Mouse (Mus musculus): ENCODE measurements around the gene Myh3. TPM values are rescaled to one million over a fixed set of nuclear protein-coding genes. Genes with fewer than 3 reads are reported as not detected.

Gene Myh3
- polyA plus RNA-seq, 2 experiments, result 0.06 TPM

DNA sequence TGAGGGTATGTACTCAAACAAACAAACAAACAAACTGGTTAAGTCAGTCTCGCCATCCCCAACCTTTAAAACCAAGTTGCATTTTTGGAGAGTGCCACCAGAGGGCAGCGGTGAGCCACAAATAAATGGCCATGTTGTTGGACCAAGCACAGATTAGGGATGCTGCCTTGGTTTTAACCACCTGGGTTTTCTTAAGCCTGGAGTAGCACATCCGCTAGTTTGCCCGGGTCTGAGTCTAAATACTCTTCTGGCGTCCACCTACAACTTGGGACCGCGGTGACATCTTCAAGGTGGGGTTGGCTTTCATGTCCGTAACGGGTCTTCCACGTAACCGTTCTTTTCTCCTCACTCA lies 34.7 kb downstream of the Myh3 start:
- H3K9ac ChIP-seq (replicated peaks), result no peak overlapping the region
- H3K4me2 ChIP-seq (ENCODE audit: low read depth), result no peak overlapping the region
- ATAC-seq (ENCODE audit: insufficient read depth), result no peak
- no peaks in the 10 kb centered on the region for H3K27me3 ChIP-seq (ENCODE audit: control insufficient read depth, insufficient read depth, low read length)
- H3K4me1 ChIP-seq (replicated peaks; ENCODE audit: control insufficient read depth in 2 of 2, insufficient read depth in 2 of 2, low read length in 1 of 2), result no peaks in the 10 kb centered on the region
- H3K9me3 ChIP-seq (ENCODE audit: control insufficient read depth, low read length), result no peaks in the 10 kb centered on the region
- H3K4me3 ChIP-seq (ENCODE audit: insufficient read depth in 1 of 2, low read depth in 2 of 2, low read length in 2 of 2), result no peak overlapping the region
- H3K27ac ChIP-seq, result no peak overlapping the region
- TF ChIP-seq EP300 (IDR thresholded peaks at IDR 0.05; ENCODE audit: low read depth), result no peak
- peak; percentile 84 for TF ChIP-seq CTCF (IDR thresholded peaks at IDR 0.05; ENCODE audit: low read depth)
- peak in 2 of 3 experiments; percentile 27 to 33 for DNase-seq (ENCODE audit: low read depth in 3 of 3, low spot score in 3 of 3)
- WGBS (ENCODE audit: insufficient replicate concordance), result 36% methylated on average over 11 of the region's 11 CpGs
- no peaks in the 10 kb centered on the region for H3K36me3 ChIP-seq (replicated peaks; ENCODE audit: control insufficient read depth, insufficient read depth, low read depth)

DNA sequence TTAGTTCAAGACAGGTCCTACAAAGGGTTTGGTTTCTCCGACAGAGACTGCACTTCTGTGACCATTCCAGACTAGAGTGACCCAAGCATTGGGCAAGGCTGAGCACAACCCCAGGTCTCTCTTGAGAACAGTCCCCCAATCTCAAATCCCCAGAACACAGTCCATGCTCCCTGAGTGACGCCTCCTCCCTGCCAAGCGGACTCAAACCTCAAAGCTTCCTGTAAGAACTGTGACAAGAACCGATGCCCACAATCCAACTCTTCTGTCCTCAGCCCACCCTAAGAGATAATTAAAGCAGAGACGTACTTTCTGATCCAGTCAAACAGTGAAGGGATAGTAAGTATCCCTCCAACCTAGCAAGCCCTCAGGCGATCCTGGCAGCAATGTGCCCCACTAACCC lies 35.3 kb downstream of the Myh3 start:
- Histone ChIP-seq H3K9me3 (ENCODE audit: control insufficient read depth, low read length) (no peaks in the 10 kb centered on the region), H3K4me2 (ENCODE audit: low read depth) (no peak overlapping the region), H3K27ac (no peak overlapping the region), H3K27me3 (ENCODE audit: control insufficient read depth, insufficient read depth, low read length) (no peaks in the 10 kb centered on the region), H3K4me1 (replicated peaks; ENCODE audit: control insufficient read depth in 2 of 2, insufficient read depth in 2 of 2, low read length in 1 of 2) (no peaks in the 10 kb centered on the region), H3K36me3 (replicated peaks; ENCODE audit: control insufficient read depth, insufficient read depth, low read depth) (no peaks in the 10 kb centered on the region), H3K9ac (replicated peaks) (no peak overlapping the region), H3K4me3 (ENCODE audit: insufficient read depth in 1 of 2, low read depth in 2 of 2, low read length in 2 of 2) (no peak overlapping the region)
- 62% methylated on average over 6 of the region's 6 CpGs for WGBS (ENCODE audit: insufficient replicate concordance)
- no peak for DNase-seq (ENCODE audit: low read depth in 3 of 3, low spot score in 3 of 3)
- no peak for ATAC-seq (ENCODE audit: insufficient read depth)
- no peak for TF ChIP-seq CTCF (IDR thresholded peaks at IDR 0.05; ENCODE audit: low read depth)
- TF ChIP-seq EP300 (IDR thresholded peaks at IDR 0.05; ENCODE audit: low read depth), result no peak

DNA sequence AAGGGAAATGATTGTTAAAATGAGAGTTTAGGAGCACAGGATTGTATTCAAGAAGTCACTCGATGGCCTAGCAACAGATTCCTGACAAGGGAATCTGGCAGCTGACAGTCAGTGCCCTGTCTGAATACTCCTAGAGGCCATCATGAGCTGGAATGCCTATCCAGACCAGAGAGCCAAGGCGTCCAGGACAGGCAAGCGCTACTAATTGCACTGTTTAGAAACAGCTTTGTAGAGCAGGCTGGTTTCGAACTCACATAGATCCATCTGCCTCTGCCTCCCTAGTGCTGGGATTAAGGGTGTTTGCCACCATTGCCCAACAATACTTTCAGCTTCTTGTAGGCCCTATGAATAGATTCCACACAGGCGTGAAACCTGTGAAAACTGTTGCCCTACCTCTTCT lies 36.2 kb downstream of the Myh3 start:
- ATAC-seq (ENCODE audit: insufficient read depth) (no peak), DNase-seq (ENCODE audit: low read depth in 3 of 3, low spot score in 3 of 3) (no peak)
- Histone ChIP-seq H3K27ac (no peak overlapping the region), H3K36me3 (replicated peaks; ENCODE audit: control insufficient read depth, insufficient read depth, low read depth) (no peaks in the 10 kb centered on the region), H3K4me1 (replicated peaks; ENCODE audit: control insufficient read depth in 2 of 2, insufficient read depth in 2 of 2, low read length in 1 of 2) (no peaks in the 10 kb centered on the region), H3K9me3 (ENCODE audit: control insufficient read depth, low read length) (no peaks in the 10 kb centered on the region), H3K9ac (replicated peaks) (no peak overlapping the region), H3K4me3 (ENCODE audit: insufficient read depth in 1 of 2, low read depth in 2 of 2, low read length in 2 of 2) (no peak overlapping the region), H3K27me3 (ENCODE audit: control insufficient read depth, insufficient read depth, low read length) (no peaks in the 10 kb centered on the region), H3K4me2 (ENCODE audit: low read depth) (no peak overlapping the region)
- WGBS (ENCODE audit: insufficient replicate concordance), result 77% methylated on average over 5 of the region's 5 CpGs
- TF ChIP-seq EP300 (IDR thresholded peaks at IDR 0.05; ENCODE audit: low read depth), result no peak
- no peak for TF ChIP-seq CTCF (IDR thresholded peaks at IDR 0.05; ENCODE audit: low read depth)

DNA sequence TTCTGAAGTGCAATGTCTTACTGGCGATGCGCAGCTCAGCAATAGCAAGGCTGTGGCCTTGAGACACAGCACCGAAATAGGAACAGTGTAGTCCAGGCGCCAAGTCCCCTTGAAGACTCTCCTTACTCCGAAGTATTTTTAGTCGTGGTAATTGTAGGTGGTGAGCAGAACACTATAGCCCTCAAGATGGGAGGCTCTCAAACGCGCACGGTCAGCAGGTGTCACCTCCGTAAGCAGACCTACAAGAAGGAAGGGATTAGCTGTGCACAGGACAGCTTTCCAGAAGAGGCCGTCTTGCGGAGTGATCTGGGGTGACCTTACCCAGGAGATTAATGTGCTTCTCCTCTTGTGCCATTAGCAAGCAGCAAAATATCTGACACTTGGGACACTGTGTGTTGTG lies 36.8 kb downstream of the Myh3 start:
- no peak overlapping the region for H3K27ac ChIP-seq
- no peak overlapping the region for H3K4me2 ChIP-seq (ENCODE audit: low read depth)
- DNase-seq (ENCODE audit: low read depth in 3 of 3, low spot score in 3 of 3) (no peak), ATAC-seq (ENCODE audit: insufficient read depth) (no peak)
- no peaks in the 10 kb centered on the region for H3K9me3 ChIP-seq (ENCODE audit: control insufficient read depth, low read length)
- no peaks in the 10 kb centered on the region for H3K27me3 ChIP-seq (ENCODE audit: control insufficient read depth, insufficient read depth, low read length)
- WGBS (ENCODE audit: insufficient replicate concordance), result 69% methylated on average over 12 of the region's 12 CpGs
- H3K36me3 ChIP-seq (replicated peaks; ENCODE audit: control insufficient read depth, insufficient read depth, low read depth), result no peaks in the 10 kb centered on the region
- H3K4me3 ChIP-seq (ENCODE audit: insufficient read depth in 1 of 2, low read depth in 2 of 2, low read length in 2 of 2), result no peak overlapping the region
- H3K4me1 ChIP-seq (replicated peaks; ENCODE audit: control insufficient read depth in 2 of 2, insufficient read depth in 2 of 2, low read length in 1 of 2), result no peaks in the 10 kb centered on the region
- TF ChIP-seq CTCF (IDR thresholded peaks at IDR 0.05; ENCODE audit: low read depth) (no peak), EP300 (IDR thresholded peaks at IDR 0.05; ENCODE audit: low read depth) (no peak)
- H3K9ac ChIP-seq (replicated peaks), result no peak overlapping the region

DNA sequence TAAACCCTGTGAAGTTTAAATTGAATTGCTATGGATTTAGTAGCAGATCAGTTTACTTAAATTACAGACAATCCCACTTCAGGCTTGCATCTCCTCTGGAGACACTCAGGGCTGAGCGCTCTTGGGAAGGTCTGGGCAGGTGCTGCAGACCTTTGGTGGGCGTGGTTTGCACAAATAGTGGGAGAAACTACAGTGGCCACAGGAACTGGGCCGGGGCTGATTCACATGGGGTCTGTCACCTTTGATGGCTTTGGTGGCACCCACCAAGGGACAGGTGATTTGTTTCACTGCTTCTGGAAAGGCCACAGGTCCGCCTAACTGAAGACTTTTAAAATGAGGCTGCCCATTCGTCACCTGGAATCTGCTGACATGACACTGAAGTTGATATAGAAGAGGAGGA lies 38.6 kb downstream of the Myh3 start:
- no peak for DNase-seq (ENCODE audit: low read depth in 3 of 3, low spot score in 3 of 3)
- no peaks in the 10 kb centered on the region for H3K36me3 ChIP-seq (replicated peaks; ENCODE audit: control insufficient read depth, insufficient read depth, low read depth)

More for the DNA sequence above, 38.6 kb downstream of the Myh3 start:
- Histone ChIP-seq H3K4me1 (replicated peaks; ENCODE audit: control insufficient read depth in 2 of 2, insufficient read depth in 2 of 2, low read length in 1 of 2) (no peaks in the 10 kb centered on the region), H3K9ac (replicated peaks) (no peak overlapping the region), H3K4me3 (ENCODE audit: insufficient read depth in 1 of 2, low read depth in 2 of 2, low read length in 2 of 2) (no peak overlapping the region), H3K4me2 (ENCODE audit: low read depth) (no peak overlapping the region), H3K9me3 (ENCODE audit: control insufficient read depth, low read length) (no peaks in the 10 kb centered on the region), H3K27me3 (ENCODE audit: control insufficient read depth, insufficient read depth, low read length) (no peaks in the 10 kb centered on the region), H3K27ac (no peak overlapping the region)
- no peak for ATAC-seq (ENCODE audit: insufficient read depth)
- 50% methylated on average over 5 of the region's 5 CpGs for WGBS (ENCODE audit: insufficient replicate concordance)
- TF ChIP-seq EP300 (IDR thresholded peaks at IDR 0.05; ENCODE audit: low read depth) (no peak), CTCF (IDR thresholded peaks at IDR 0.05; ENCODE audit: low read depth) (no peak)

Data from liver, embryonic 14.5 days (tissue).